Mouse (Mus musculus): ENCODE results near the gene Agbl3.

- no peak for TF ChIP-seq GATA1 (IDR thresholded peaks at IDR 0.05; ENCODE audit: low read length)
- no peak for TF ChIP-seq TAL1 (IDR thresholded peaks at IDR 0.05; ENCODE audit: low read length)
Measured at GRCm38 (mm10) chr6:34747846-34748245, 32.4 kb upstream of the Agbl3 start.
